In the genomic region with DNA sequence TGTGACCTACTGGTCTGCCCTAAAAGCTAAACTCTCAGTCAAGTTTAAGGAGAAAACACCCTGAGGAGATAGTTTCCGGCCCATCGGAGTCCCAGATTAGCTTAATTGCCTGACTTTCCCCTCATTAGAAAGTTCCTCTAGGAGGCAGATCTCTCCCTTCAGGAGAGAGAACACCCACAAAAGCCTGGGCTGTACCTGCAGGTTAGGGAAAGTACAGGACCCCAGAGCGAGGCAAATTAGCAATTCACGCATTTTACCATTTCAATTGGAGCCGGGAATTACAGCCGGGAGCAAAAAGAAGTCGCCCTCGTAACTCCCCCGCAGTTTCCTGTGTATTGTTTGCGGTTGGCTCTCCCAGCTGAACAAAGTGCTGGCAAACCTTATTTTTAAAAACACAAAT, we compare ENCODE assay signal across 8 mouse cellular contexts. TPM values are rescaled to one million over a fixed set of nuclear protein-coding genes. Genes with fewer than 3 reads are reported as not detected.
DNase-seq lines count a peak whose midpoint lies in the region; ATAC-seq and TF ChIP-seq lines count a peak whose summit lies in the region.

No protein-coding gene starts in this region.

- no peak for TF ChIP-seq CTCF in lung, embryonic 14.5 days (IDR thresholded peaks at IDR 0.05; ENCODE audit: low read depth)
- TF ChIP-seq CTCF in forebrain, postnatal 0 days (IDR thresholded peaks at IDR 0.05; ENCODE audit: low read depth) = no peak
- TF ChIP-seq CTCF in small intestine, adult 2 months (IDR thresholded peaks at IDR 0.05; ENCODE audit: extremely low read depth, insufficient read length, insufficient replicate concordance, low read depth, low read length) = no peak

- 0 out of 2 replicates have a peak overlapping the region, but pooled peaks have one; percentile 27 for H3K9ac ChIP-seq in lung, embryonic 14.5 days
- H3K9ac ChIP-seq in forebrain, postnatal 0 days = no peak overlapping the region
- H3K9ac ChIP-seq in limb, embryonic 15.5 days = peak overlapping the region; percentile 7; the same call in 1 of the 2 replicates

- H3K9me3 ChIP-seq in lung, embryonic 14.5 days (ENCODE audit: low read depth, low read length) = no peaks in the 10 kb centered on the region
- no peaks in the 10 kb centered on the region for H3K9me3 ChIP-seq in forebrain, postnatal 0 days (ENCODE audit: low read length)
- H3K9me3 ChIP-seq in limb, embryonic 15.5 days = no peaks in the 10 kb centered on the region

- H3K4me1 ChIP-seq in lung, embryonic 14.5 days (ENCODE audit: insufficient read depth) = no peaks in the 10 kb centered on the region
- H3K4me1 ChIP-seq in forebrain, postnatal 0 days (ENCODE audit: insufficient read depth) = no peaks in the 10 kb centered on the region
- H3K4me1 ChIP-seq in limb, embryonic 15.5 days = peaks cover 10% of the 10 kb centered on the region; the same call in 1 of the 2 replicates
- H3K4me1 ChIP-seq in small intestine, adult 2 months (ENCODE audit: control insufficient read depth, insufficient read depth, insufficient read length, low read length) = no peaks in the 10 kb centered on the region

- WGBS in lung, embryonic 14.5 days = 7% methylated on average over 10 of the region's 10 CpGs
- WGBS in forebrain, postnatal 0 days = 3% methylated on average over 10 of the region's 10 CpGs
- WGBS in limb, embryonic 15.5 days = 4% methylated on average over 10 of the region's 10 CpGs
- WGBS in small intestine, adult 2 months = 10% methylated on average over 10 of the region's 10 CpGs

- H3K4me2 ChIP-seq in lung, embryonic 14.5 days = peak overlapping the region; percentile 44
- 0 out of 2 replicates have a peak overlapping the region, but pooled peaks have one; percentile 15 for H3K4me2 ChIP-seq in forebrain, postnatal 0 days (ENCODE audit: low read depth)
- H3K4me2 ChIP-seq in limb, embryonic 15.5 days = peak overlapping the region; percentile 31

- TF ChIP-seq POLR2A in small intestine, adult 2 months (IDR thresholded peaks at IDR 0.05; ENCODE audit: low read depth, low read length) = no peak

- H3K36me3 ChIP-seq in lung, embryonic 14.5 days (ENCODE audit: insufficient read depth) = no peaks in the 10 kb centered on the region
- H3K36me3 ChIP-seq in forebrain, postnatal 0 days (ENCODE audit: insufficient read depth) = no peaks in the 10 kb centered on the region
- H3K36me3 ChIP-seq in limb, embryonic 15.5 days = no peaks in the 10 kb centered on the region
- no peaks in the 10 kb centered on the region for H3K36me3 ChIP-seq in small intestine, adult 2 months (ENCODE audit: control insufficient read depth, insufficient read depth, low read length)

- intact Hi-C loops in left cerebral cortex, postnatal 4 days (cut with DNase I) = no loop called here

- no peak overlapping the region for H3K27ac ChIP-seq in lung, embryonic 14.5 days (ENCODE audit: low read depth)
- H3K27ac ChIP-seq in forebrain, postnatal 0 days (ENCODE audit: low read depth, low read length) = no peak overlapping the region
- 0 out of 2 replicates have a peak overlapping the region, but pooled peaks have one; percentile 22 for H3K27ac ChIP-seq in limb, embryonic 15.5 days
- H3K27ac ChIP-seq in small intestine, adult 2 months (ENCODE audit: insufficient read depth, low read depth, low read length) = no peak overlapping the region

- 0 out of 2 replicates have a peak, but pooled peaks cover 3% of the 10 kb centered on the region for H3K27me3 ChIP-seq in lung, embryonic 14.5 days (ENCODE audit: insufficient read depth, low read length)
- H3K27me3 ChIP-seq in forebrain, postnatal 0 days (ENCODE audit: insufficient read depth, low read length) = no peaks in the 10 kb centered on the region
- H3K27me3 ChIP-seq in limb, embryonic 15.5 days = no peaks in the 10 kb centered on the region
- H3K27me3 ChIP-seq in small intestine, adult 2 months (ENCODE audit: control insufficient read depth, insufficient read depth, low read length) = no peaks in the 10 kb centered on the region

- no peak for ATAC-seq in lung, embryonic 14.5 days (ENCODE audit: insufficient read depth)
- ATAC-seq in forebrain, postnatal 0 days = no peak
- no peak for ATAC-seq in limb, embryonic 15.5 days (ENCODE audit: insufficient number of reproducible peaks, low FRiP score, low TSS enrichment, low read depth)

- DNase-seq in lung, embryonic 14.5 days = peak; percentile 33
- DNase-seq in lung, postnatal 36 days = no peak
- no peak for DNase-seq in forebrain, postnatal 0 days
- no peak for DNase-seq in layer of hippocampus, postnatal 14 days (ENCODE audit: low spot score in 2 of 2)
- DNase-seq in left cerebral cortex, postnatal 4 days = no peak
- no peak for DNase-seq in gastrocnemius, adult 8-10 months (ENCODE audit: low spot score in 2 of 2)

- peak overlapping the region; percentile 13; the same call in 1 of the 2 replicates for H3K4me3 ChIP-seq in lung, embryonic 14.5 days (ENCODE audit: low read depth, low read length)
- H3K4me3 ChIP-seq in forebrain, postnatal 0 days (ENCODE audit: low read depth, low read length) = no peak overlapping the region
- peak overlapping the region; percentile 19 for H3K4me3 ChIP-seq in limb, embryonic 15.5 days
- peak overlapping the region; percentile 41 for H3K4me3 ChIP-seq in small intestine, adult 2 months (ENCODE audit: low read depth, low read length)

RNA-seq across cellular contexts. Expression of gene Uso1, which starts 25.2 kb away (rescaled TPM):
- polyA plus RNA-seq in lung, embryonic 14.5 days (2014; fragmentation: Nextera tagmentation; extraction: Ambion mirVana) = 27.8 and 28.1 TPM in 2 replicates
- total RNA-seq in forebrain, postnatal 0 days (2014; rRNA removed) = 18.9 and 19.1 TPM in 2 replicates
- 19.6 and 24.8 TPM in 2 replicates for polyA plus RNA-seq in forebrain, postnatal 0 days (2015; fragmentation: Nextera tagmentation; extraction: Ambion mirVana)
- 51.9 and 53.1 TPM in 2 replicates for polyA plus RNA-seq in limb, embryonic 15.5 days (2015; fragmentation: Nextera tagmentation; extraction: Ambion mirVana)
- polyA plus RNA-seq in small intestine, adult 2 months (2012; rRNA removed) = 15.7 and 25.1 TPM in 2 replicates
- total RNA-seq in layer of hippocampus, postnatal 14 days (2021) = 10 to 100 TPM; 70.9 to 71.9 TPM
- total RNA-seq in left cerebral cortex, postnatal 4 days (2021) = 10 to 100 TPM; 62.2 to 65.0 TPM
- 10 to 100 TPM; 68.9 to 76.0 (median 74.1) TPM for total RNA-seq in gastrocnemius, adult 8-10 months (2022)

RNA-seq across cellular contexts. Expression of gene G3bp2, which starts 29.1 kb away (rescaled TPM):
- 165 and 166 TPM in 2 replicates for polyA plus RNA-seq in lung, embryonic 14.5 days (2014; fragmentation: Nextera tagmentation; extraction: Ambion mirVana)
- 221 and 223 TPM in 2 replicates for total RNA-seq in forebrain, postnatal 0 days (2014; rRNA removed)
- polyA plus RNA-seq in forebrain, postnatal 0 days (2015; fragmentation: Nextera tagmentation; extraction: Ambion mirVana) = 268 and 315 TPM in 2 replicates
- 136 and 146 TPM in 2 replicates for polyA plus RNA-seq in limb, embryonic 15.5 days (2015; fragmentation: Nextera tagmentation; extraction: Ambion mirVana)
- polyA plus RNA-seq in small intestine, adult 2 months (2012; rRNA removed) = 3.1 and 6.9 TPM in 2 replicates
- total RNA-seq in layer of hippocampus, postnatal 14 days (2021) = 100 to 1,000 TPM; 178 to 188 TPM
- total RNA-seq in left cerebral cortex, postnatal 4 days (2021) = 100 to 1,000 TPM; 201 to 203 TPM
- 10 to 100 TPM; 53.3 to 63.2 (median 60.7) TPM for total RNA-seq in gastrocnemius, adult 8-10 months (2022)
